Mouse (Mus musculus) megakaryocyte, embryonic 14.5 days (primary cell): ENCODE data around the gene Hist1h2bh.

Experiments used
- FLI1 ChIP-seq: IDR thresholded peaks from 2 replicates; pipeline ENCODE4 v1.6.1; 2012; ENCODE audit warnings: low read length, inconsistent platforms, mixed read lengths
- GATA1 ChIP-seq: IDR thresholded peaks from 3 replicates; pipeline ENCODE4 v1.6.1; 2012; ENCODE audit warnings: mixed read lengths, low read length, inconsistent platforms, borderline replicate concordance

DNA sequence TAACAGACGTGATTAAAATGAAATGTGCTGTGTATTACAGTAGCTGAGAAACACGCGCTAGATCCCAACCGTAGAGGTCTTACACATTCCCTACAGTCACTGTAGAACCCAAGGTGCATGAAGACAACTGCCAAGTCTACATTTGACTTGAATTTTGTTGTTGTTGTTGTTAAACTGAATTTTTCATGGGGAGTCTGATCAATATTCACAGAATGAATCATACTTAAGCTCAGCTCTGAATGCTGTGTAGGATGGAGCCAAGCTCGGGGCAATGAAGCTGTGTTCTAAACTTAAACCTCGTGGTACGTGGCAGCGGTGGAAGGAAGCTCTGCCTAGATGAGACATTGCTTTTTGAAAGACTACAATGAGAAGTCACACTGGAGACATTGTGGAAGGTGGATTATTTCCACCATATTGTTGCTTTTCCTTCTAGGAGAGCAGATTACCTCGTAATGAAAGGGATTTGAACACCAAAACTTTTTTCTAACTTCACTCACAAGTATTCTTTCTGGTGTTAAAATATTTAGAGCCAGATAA lies 41.1 kb downstream of the Hist1h2bh start:
- TF ChIP-seq GATA1 (no peak), FLI1 (no peak)
